Mouse (Mus musculus): ENCODE data around the gene Umps. TPM values are rescaled to one million over a fixed set of nuclear protein-coding genes. Genes with fewer than 3 reads are reported as not detected.

The Umps gene
- total and polyA plus RNA-seq, 3 experiments: 109 to 132 TPM; not detected in 1

DNA sequence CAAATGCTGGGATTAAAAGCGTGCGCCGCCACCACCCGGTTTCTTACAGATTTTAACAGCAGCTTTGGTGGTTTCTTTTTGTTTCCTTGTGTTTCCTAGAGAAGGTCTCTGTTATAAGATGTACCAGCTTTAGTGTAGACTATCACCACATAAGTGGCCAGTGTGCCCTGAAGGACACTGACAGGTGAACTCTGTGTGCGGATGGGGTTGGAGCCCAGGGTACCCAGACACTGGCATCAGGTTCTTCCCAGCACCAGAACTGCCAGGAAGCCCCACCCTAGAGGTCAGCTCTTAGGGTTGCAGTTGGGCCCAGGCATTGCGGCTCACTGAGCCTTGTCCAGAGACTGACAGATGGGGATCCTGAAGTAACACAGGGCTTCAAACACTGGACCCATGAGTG, 23.4 kb downstream of the Umps start:
- Histone ChIP-seq H3K9me3 (replicated peaks; ENCODE audit: insufficient read depth, low read length) (no peaks in the 10 kb centered on the region), H3K27ac (ENCODE audit: control insufficient read depth, low read depth, low read length) (no peak overlapping the region), H3K4me1 (ENCODE audit: control insufficient read depth in 1 of 2, insufficient read depth in 2 of 2, low read length in 2 of 2) (0 out of 4 replicates have a peak, but pooled peaks cover 0 to 2% of the 10 kb centered on the region in 2 experiments), H3K79me2 (ENCODE audit: control insufficient read depth, insufficient read depth, low read length, poor library complexity) (no peaks in the 10 kb centered on the region), H3K27me3 (ENCODE audit: control insufficient read depth in 1 of 2, insufficient read depth in 2 of 2, low read length in 2 of 2) (peaks cover 0 to 2% of the 10 kb centered on the region in 2 experiments; a peak in 1 of 4 replicates), H3K36me3 (ENCODE audit: control insufficient read depth in 1 of 2, insufficient read depth in 2 of 2, low read length in 2 of 2) (no peaks in the 10 kb centered on the region), H3K4me3 (ENCODE audit: control insufficient read depth in 1 of 2, insufficient read depth in 1 of 2, low read depth in 2 of 2, low read length in 2 of 2) (no peak overlapping the region), H3K9ac (ENCODE audit: control insufficient read depth, low read depth, low read length, poor library complexity, severe bottlenecking) (no peak overlapping the region)
- TF ChIP-seq RCOR1 (IDR thresholded peaks at IDR 0.05; ENCODE audit: low read depth, low read length): no peak
- no peak for TF ChIP-seq TBP (IDR thresholded peaks at IDR 0.05; ENCODE audit: low read depth, low read length)
- no peak for TF ChIP-seq GABPA (IDR thresholded peaks at IDR 0.05; ENCODE audit: low read depth, low read length)
- TF ChIP-seq ZKSCAN1 (IDR thresholded peaks at IDR 0.05; ENCODE audit: low read depth, low read length): no peak
- TF ChIP-seq TCF12 (IDR thresholded peaks at IDR 0.05; ENCODE audit: low read depth, low read length): no peak
- DNase-seq (ENCODE audit: low read depth, low spot score): no peak

DNA sequence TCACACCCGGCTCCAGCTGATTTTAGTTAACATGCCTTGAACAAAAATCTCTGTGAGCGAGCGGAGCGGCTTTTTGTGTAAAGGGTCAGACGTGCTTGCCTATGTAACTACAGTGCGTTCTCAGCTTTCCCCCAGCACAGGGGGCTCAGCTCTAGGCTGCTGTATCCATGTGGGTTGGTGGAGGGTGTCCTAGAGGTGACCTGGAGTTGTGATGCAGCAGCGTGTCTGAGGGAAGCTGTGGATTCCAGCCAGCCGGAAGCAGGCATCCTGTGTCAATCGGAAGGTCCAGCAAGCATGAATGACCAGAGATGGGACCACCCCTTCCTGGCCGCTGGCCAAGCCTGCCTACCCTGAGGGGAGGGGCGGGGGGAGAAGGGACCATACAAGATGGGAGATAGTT, 24.5 kb downstream of the Umps start:
- Histone ChIP-seq H3K9ac (ENCODE audit: control insufficient read depth, low read depth, low read length, poor library complexity, severe bottlenecking) (no peak overlapping the region), H3K27me3 (ENCODE audit: control insufficient read depth in 1 of 2, insufficient read depth in 2 of 2, low read length in 2 of 2) (peaks cover 0 to 2% of the 10 kb centered on the region in 2 experiments; a peak in 1 of 4 replicates), H3K27ac (ENCODE audit: control insufficient read depth, low read depth, low read length) (no peak overlapping the region), H3K36me3 (ENCODE audit: control insufficient read depth in 1 of 2, insufficient read depth in 2 of 2, low read length in 2 of 2) (peaks cover 0 to under 1% of the 10 kb centered on the region in 2 experiments; a peak in 2 of 4 replicates), H3K79me2 (ENCODE audit: control insufficient read depth, insufficient read depth, low read length, poor library complexity) (no peaks in the 10 kb centered on the region), H3K4me1 (ENCODE audit: control insufficient read depth in 1 of 2, insufficient read depth in 2 of 2, low read length in 2 of 2) (peaks cover 0 to 13% of the 10 kb centered on the region in 2 experiments; a peak in 2 of 4 replicates), H3K4me3 (ENCODE audit: control insufficient read depth in 1 of 2, insufficient read depth in 1 of 2, low read depth in 2 of 2, low read length in 2 of 2) (no peak overlapping the region), H3K9me3 (replicated peaks; ENCODE audit: insufficient read depth, low read length) (no peaks in the 10 kb centered on the region)
- no peak for TF ChIP-seq MAX (IDR thresholded peaks at IDR 0.05; ENCODE audit: low read length)
- TF ChIP-seq MEF2A (IDR thresholded peaks at IDR 0.05; ENCODE audit: extremely low read depth, insufficient replicate concordance, low read depth, low read length, poor library complexity, severe bottlenecking): no peak
- no peak for TF ChIP-seq GABPA (IDR thresholded peaks at IDR 0.05; ENCODE audit: low read depth, low read length)
- TF ChIP-seq ZC3H11A (IDR thresholded peaks at IDR 0.05; ENCODE audit: low read depth, low read length): no peak
- TF ChIP-seq ELF1 (IDR thresholded peaks at IDR 0.05; ENCODE audit: low read depth, low read length): no peak
- no peak for TF ChIP-seq BHLHE40 (IDR thresholded peaks at IDR 0.05; ENCODE audit: borderline replicate concordance, low read depth, low read length)
- no peak for TF ChIP-seq SMC3 (IDR thresholded peaks at IDR 0.05; ENCODE audit: low read depth, low read length)
- no peak for TF ChIP-seq MYB (IDR thresholded peaks at IDR 0.05; ENCODE audit: low read depth, low read length)
- no peak for TF ChIP-seq MAFK (IDR thresholded peaks at IDR 0.05; ENCODE audit: borderline replicate concordance, low read depth, low read length)
- TF ChIP-seq CHD2 (IDR thresholded peaks at IDR 0.05; ENCODE audit: low read length): no peak
- TF ChIP-seq USF1 (IDR thresholded peaks at IDR 0.05; ENCODE audit: low read depth, low read length): no peak
- TF ChIP-seq POLR2AphosphoS5 (IDR thresholded peaks at IDR 0.05; ENCODE audit: borderline replicate concordance, low read depth, low read length): no peak
- TF ChIP-seq RAD21 (IDR thresholded peaks at IDR 0.05; ENCODE audit: low read depth, low read length): no peak
- no peak for TF ChIP-seq HCFC1 (IDR thresholded peaks at IDR 0.05; ENCODE audit: low read depth, low read length)
- TF ChIP-seq ZMIZ1 (IDR thresholded peaks at IDR 0.05; ENCODE audit: low read depth, low read length): no peak
- TF ChIP-seq MYC (IDR thresholded peaks at IDR 0.05; ENCODE audit: low read depth, low read length): no peak
- TF ChIP-seq E2F4 (IDR thresholded peaks at IDR 0.05; ENCODE audit: borderline replicate concordance, low read depth, low read length): no peak
- TF ChIP-seq TBP (IDR thresholded peaks at IDR 0.05; ENCODE audit: low read depth, low read length): no peak
- TF ChIP-seq NELFE (IDR thresholded peaks at IDR 0.05; ENCODE audit: low read depth, low read length): no peak
- DNase-seq (ENCODE audit: low read depth, low spot score): no peak

Measured in MEL (cell line).